Mouse (Mus musculus): ENCODE measurements around the gene Kcnk3. TPM values are rescaled to one million over a fixed set of nuclear protein-coding genes. Genes with fewer than 3 reads are reported as not detected.

Gene Kcnk3
- polyA plus RNA-seq, 1 experiment from 2014 or later: 13.0 TPM

DNA sequence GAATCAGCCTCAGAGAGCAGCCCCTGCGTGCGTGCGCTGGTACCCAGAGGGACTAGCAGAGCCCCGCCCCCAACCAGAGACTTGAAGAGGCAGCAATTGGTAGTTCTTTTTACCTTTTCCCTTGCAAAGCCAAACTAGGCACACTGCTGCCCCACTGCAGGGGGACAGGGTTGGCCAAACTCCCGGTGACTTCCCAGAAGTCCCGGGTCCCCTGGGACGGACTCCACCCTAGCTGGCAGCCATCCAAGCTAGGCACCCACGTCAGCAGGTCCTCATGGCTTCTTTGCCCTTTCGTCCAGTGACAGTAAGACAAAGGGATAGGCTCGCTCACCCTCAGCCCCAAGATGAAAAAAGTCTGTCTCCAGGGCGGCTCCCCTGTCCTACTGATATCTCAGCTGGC, 29.9 kb downstream of the Kcnk3 start:
- Histone ChIP-seq H3K9ac (replicated peaks; ENCODE audit: low read depth, low read length) (no peak overlapping the region), H3K36me3 (ENCODE audit: control insufficient read depth, insufficient read depth, low read length) (no peaks in the 10 kb centered on the region), H3K4me1 (ENCODE audit: control insufficient read depth, insufficient read depth, low read length) (peaks cover 47% of the 10 kb centered on the region), H3K4me2 (replicated peaks; ENCODE audit: low read depth, low read length) (no peak overlapping the region), H3K27me3 (ENCODE audit: control insufficient read depth, insufficient read depth, low read length) (peaks cover 5% of the 10 kb centered on the region), H3K27ac (ENCODE audit: low read length) (peak overlapping the region; percentile 21; the same call in 1 of the 2 replicates), H3K4me3 (ENCODE audit: low read depth, low read length) (no peak overlapping the region), H3K9me3 (ENCODE audit: control insufficient read depth, low read depth, low read length) (no peaks in the 10 kb centered on the region)
- WGBS: 42% methylated on average over 11 of the region's 11 CpGs
- ATAC-seq (ENCODE audit: insufficient number of reproducible peaks, insufficient read depth, low FRiP score, low read depth): no peak

DNA sequence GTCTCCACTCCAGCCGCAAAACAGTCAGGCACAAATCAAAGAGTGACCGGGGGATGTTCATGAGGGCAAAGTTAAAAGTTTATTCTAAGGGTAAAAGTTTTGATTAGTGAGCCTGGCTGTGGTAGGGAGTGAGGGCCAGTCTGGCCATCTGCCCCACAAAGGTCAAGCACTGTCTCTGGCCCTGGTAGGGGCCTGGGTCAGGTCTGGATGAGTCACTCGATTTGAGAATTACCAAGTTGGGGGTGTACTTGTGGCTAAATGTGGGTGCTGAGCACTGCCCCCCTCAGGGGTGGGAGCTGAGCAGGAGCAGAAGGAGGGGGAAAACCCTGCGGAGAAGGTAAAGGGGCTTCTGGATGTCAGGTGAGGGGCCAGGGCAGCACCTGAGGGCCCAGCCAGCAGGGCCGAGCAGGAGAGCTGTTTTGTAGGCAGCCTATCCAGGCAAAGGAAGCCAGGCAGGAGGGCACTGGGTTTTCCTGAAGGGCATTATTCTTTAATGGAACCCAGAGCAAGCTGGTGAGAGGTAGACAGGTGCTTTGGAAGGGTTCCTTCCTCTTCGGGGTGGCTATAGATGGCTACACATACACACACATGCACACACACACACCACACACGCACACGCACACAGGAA, 30.5 kb downstream of the Kcnk3 start:
- H3K4me2 ChIP-seq (replicated peaks; ENCODE audit: low read depth, low read length): no peak overlapping the region
- no peaks in the 10 kb centered on the region for H3K9me3 ChIP-seq (ENCODE audit: control insufficient read depth, low read depth, low read length)
- no peak for ATAC-seq (ENCODE audit: insufficient number of reproducible peaks, insufficient read depth, low FRiP score, low read depth)
- no peak overlapping the region for H3K9ac ChIP-seq (replicated peaks; ENCODE audit: low read depth, low read length)
- 62% methylated on average over 8 of the region's 8 CpGs for WGBS
- H3K27me3 ChIP-seq (ENCODE audit: control insufficient read depth, insufficient read depth, low read length): peaks cover 5% of the 10 kb centered on the region
- peak overlapping the region; percentile 15; the same call in 1 of the 2 replicates for H3K27ac ChIP-seq (ENCODE audit: low read length)
- H3K4me1 ChIP-seq (ENCODE audit: control insufficient read depth, insufficient read depth, low read length): peaks cover 46% of the 10 kb centered on the region
- no peaks in the 10 kb centered on the region for H3K36me3 ChIP-seq (ENCODE audit: control insufficient read depth, insufficient read depth, low read length)
- no peak overlapping the region for H3K4me3 ChIP-seq (ENCODE audit: low read depth, low read length)

DNA sequence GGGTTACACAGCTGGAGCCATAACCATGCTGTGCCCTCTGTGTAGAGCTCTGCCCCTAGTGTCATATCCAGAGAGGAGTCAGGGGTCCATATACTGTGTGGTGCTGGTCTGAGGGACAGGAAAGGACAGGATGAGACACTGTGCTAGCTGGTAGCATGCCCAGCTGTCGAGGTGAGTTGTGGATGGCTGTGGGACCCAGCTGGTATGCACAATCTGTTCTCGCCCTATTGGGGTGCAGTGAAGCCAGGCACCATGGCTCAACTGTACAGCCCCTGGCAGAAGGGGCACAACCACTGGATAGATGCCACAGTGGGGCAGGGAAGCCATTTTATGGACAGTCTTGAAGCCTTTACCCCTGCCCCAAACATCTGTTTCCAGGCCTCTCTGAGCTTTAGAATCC, 31.2 kb downstream of the Kcnk3 start:
- no peak for ATAC-seq (ENCODE audit: insufficient number of reproducible peaks, insufficient read depth, low FRiP score, low read depth)
- H3K9ac ChIP-seq (replicated peaks; ENCODE audit: low read depth, low read length): no peak overlapping the region
- peaks cover 38% of the 10 kb centered on the region for H3K4me1 ChIP-seq (ENCODE audit: control insufficient read depth, insufficient read depth, low read length)
- H3K27me3 ChIP-seq (ENCODE audit: control insufficient read depth, insufficient read depth, low read length): peaks cover 5% of the 10 kb centered on the region
- H3K36me3 ChIP-seq (ENCODE audit: control insufficient read depth, insufficient read depth, low read length): no peaks in the 10 kb centered on the region
- H3K4me2 ChIP-seq (replicated peaks; ENCODE audit: low read depth, low read length): no peak overlapping the region
- no peak overlapping the region for H3K4me3 ChIP-seq (ENCODE audit: low read depth, low read length)
- no peaks in the 10 kb centered on the region for H3K9me3 ChIP-seq (ENCODE audit: control insufficient read depth, low read depth, low read length)
- WGBS: 82% methylated on average over 2 of the region's 2 CpGs
- H3K27ac ChIP-seq (ENCODE audit: low read length): no peak overlapping the region

DNA sequence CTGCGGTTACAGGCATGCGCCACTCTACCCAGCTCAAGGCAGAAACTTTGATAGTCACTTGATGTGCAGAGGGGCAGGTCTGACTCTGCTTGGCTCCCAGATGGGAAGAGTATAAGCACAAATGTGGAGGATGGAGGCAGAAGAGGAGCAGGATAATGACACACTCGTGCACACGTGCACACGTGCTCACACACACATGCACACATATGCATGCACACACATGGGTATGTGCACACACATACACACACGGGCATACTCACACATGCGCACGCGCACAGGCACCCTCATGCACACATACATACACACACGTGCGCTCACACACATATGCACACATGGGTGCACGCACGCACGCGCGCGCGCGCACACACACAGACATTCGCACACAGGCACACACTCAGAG, 32.6 kb downstream of the Kcnk3 start:
- H3K9me3 ChIP-seq (ENCODE audit: control insufficient read depth, low read depth, low read length): no peaks in the 10 kb centered on the region
- no peaks in the 10 kb centered on the region for H3K36me3 ChIP-seq (ENCODE audit: control insufficient read depth, insufficient read depth, low read length)
- H3K27me3 ChIP-seq (ENCODE audit: control insufficient read depth, insufficient read depth, low read length): peaks cover 5% of the 10 kb centered on the region
- no peak overlapping the region for H3K9ac ChIP-seq (replicated peaks; ENCODE audit: low read depth, low read length)
- H3K4me1 ChIP-seq (ENCODE audit: control insufficient read depth, insufficient read depth, low read length): peaks cover 28% of the 10 kb centered on the region
- H3K4me2 ChIP-seq (replicated peaks; ENCODE audit: low read depth, low read length): no peak overlapping the region
- H3K4me3 ChIP-seq (ENCODE audit: low read depth, low read length): no peak overlapping the region
- H3K27ac ChIP-seq (ENCODE audit: low read length): no peak overlapping the region
- WGBS: 97% methylated on average over 20 of the region's 20 CpGs
- ATAC-seq (ENCODE audit: insufficient number of reproducible peaks, insufficient read depth, low FRiP score, low read depth): no peak

DNA sequence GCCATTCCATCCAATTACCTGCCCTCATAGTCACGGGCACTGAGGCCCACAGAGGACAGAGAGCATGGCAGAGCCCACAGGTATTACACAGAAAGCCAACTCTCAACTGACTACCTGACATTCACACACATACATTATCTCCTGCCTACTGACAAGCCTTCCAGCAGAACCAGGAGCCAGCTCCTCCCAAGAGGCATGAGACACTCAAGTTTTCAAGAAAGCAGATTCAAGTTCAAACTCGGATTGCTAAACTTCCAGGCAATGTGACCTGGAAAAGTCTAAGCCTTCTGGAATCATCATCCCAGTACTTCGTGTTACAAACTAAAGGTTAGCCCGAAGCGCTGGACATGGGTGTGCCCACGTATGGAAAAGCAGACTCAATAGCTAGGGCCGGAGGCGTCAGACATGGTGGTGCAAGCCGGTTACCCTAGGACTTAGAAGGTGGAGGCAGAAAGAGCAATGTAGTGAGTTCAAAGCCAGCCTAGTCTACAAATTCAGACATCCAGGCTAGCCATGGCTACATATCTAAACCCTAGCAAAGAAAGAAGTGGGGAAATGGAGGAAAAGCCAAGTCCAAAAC, 33.3 kb downstream of the Kcnk3 start:
- no peak overlapping the region for H3K27ac ChIP-seq (ENCODE audit: low read length)
- H3K4me3 ChIP-seq (ENCODE audit: low read depth, low read length): no peak overlapping the region
- ATAC-seq (ENCODE audit: insufficient number of reproducible peaks, insufficient read depth, low FRiP score, low read depth): no peak
- H3K4me1 ChIP-seq (ENCODE audit: control insufficient read depth, insufficient read depth, low read length): peaks cover 26% of the 10 kb centered on the region
- H3K9ac ChIP-seq (replicated peaks; ENCODE audit: low read depth, low read length): no peak overlapping the region
- WGBS: 90% methylated on average over 9 of the region's 9 CpGs
- H3K4me2 ChIP-seq (replicated peaks; ENCODE audit: low read depth, low read length): no peak overlapping the region; the same call in 1 of the 2 replicates
- peaks cover 5% of the 10 kb centered on the region for H3K27me3 ChIP-seq (ENCODE audit: control insufficient read depth, insufficient read depth, low read length)
- no peaks in the 10 kb centered on the region for H3K9me3 ChIP-seq (ENCODE audit: control insufficient read depth, low read depth, low read length)
- no peaks in the 10 kb centered on the region for H3K36me3 ChIP-seq (ENCODE audit: control insufficient read depth, insufficient read depth, low read length)

DNA sequence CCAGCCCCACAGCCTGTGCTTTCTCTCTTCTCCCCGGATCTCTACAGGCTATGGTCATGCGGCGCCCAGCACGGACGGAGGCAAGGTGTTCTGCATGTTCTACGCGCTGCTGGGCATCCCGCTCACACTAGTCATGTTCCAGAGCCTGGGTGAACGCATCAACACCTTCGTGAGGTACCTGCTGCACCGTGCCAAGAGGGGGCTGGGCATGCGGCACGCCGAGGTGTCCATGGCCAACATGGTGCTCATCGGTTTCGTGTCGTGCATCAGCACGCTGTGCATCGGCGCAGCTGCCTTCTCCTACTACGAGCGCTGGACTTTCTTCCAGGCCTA, 33.8 kb downstream of the Kcnk3 start:
- no peak for ATAC-seq (ENCODE audit: insufficient number of reproducible peaks, insufficient read depth, low FRiP score, low read depth)
- no peaks in the 10 kb centered on the region for H3K36me3 ChIP-seq (ENCODE audit: control insufficient read depth, insufficient read depth, low read length)
- H3K4me3 ChIP-seq (ENCODE audit: low read depth, low read length): peak overlapping the region; percentile 34; the same call in 1 of the 2 replicates
- peaks cover 22% of the 10 kb centered on the region for H3K4me1 ChIP-seq (ENCODE audit: control insufficient read depth, insufficient read depth, low read length)
- peak overlapping the region; percentile 57 for H3K4me2 ChIP-seq (replicated peaks; ENCODE audit: low read depth, low read length)
- no peak overlapping the region for H3K27ac ChIP-seq (ENCODE audit: low read length)
- 56% methylated on average over 22 of the region's 22 CpGs for WGBS
- 0 out of 2 replicates have a peak overlapping the region, but pooled peaks have one; percentile 7 for H3K9ac ChIP-seq (replicated peaks; ENCODE audit: low read depth, low read length)
- H3K9me3 ChIP-seq (ENCODE audit: control insufficient read depth, low read depth, low read length): no peaks in the 10 kb centered on the region
- peaks cover 5% of the 10 kb centered on the region for H3K27me3 ChIP-seq (ENCODE audit: control insufficient read depth, insufficient read depth, low read length)

DNA sequence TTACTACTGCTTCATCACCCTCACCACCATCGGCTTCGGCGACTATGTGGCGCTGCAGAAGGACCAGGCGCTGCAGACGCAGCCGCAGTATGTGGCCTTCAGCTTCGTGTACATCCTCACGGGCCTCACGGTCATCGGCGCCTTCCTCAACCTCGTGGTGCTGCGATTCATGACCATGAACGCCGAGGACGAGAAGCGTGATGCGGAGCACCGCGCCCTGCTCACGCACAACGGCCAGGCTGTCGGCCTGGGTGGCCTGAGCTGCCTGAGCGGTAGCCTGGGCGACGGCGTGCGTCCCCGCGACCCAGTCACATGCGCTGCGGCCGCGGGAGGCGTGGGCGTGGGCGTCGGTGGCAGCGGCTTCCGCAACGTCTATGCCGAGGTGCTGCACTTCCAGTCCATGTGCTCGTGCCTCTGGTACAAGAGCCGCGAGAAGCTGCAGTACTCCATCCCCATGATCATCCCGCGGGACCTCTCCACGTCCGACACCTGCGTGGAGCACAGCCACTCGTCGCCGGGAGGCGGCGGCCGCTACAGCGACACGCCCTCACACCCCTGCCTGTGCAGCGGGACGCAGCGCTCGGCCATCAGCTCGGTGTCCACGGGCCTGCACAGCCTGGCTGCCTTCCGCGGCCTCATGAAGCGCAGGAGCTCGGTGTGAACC, 34.3 kb downstream of the Kcnk3 start:
- Histone ChIP-seq H3K36me3 (ENCODE audit: control insufficient read depth, insufficient read depth, low read length) (no peaks in the 10 kb centered on the region), H3K4me1 (ENCODE audit: control insufficient read depth, insufficient read depth, low read length) (peaks cover 18% of the 10 kb centered on the region), H3K27ac (ENCODE audit: low read length) (no peak overlapping the region), H3K4me3 (ENCODE audit: low read depth, low read length) (peak overlapping the region; percentile 34), H3K4me2 (replicated peaks; ENCODE audit: low read depth, low read length) (peak overlapping the region; percentile 57), H3K9me3 (ENCODE audit: control insufficient read depth, low read depth, low read length) (no peaks in the 10 kb centered on the region), H3K9ac (replicated peaks; ENCODE audit: low read depth, low read length) (peak overlapping the region; percentile 7; the same call in 1 of the 2 replicates), H3K27me3 (ENCODE audit: control insufficient read depth, insufficient read depth, low read length) (peaks cover 5% of the 10 kb centered on the region)
- 0 out of 2 replicates have a peak, but pooled peaks have one; percentile 11 for ATAC-seq (ENCODE audit: insufficient number of reproducible peaks, insufficient read depth, low FRiP score, low read depth)
- 5% methylated on average over 69 of the region's 69 CpGs for WGBS

DNA sequence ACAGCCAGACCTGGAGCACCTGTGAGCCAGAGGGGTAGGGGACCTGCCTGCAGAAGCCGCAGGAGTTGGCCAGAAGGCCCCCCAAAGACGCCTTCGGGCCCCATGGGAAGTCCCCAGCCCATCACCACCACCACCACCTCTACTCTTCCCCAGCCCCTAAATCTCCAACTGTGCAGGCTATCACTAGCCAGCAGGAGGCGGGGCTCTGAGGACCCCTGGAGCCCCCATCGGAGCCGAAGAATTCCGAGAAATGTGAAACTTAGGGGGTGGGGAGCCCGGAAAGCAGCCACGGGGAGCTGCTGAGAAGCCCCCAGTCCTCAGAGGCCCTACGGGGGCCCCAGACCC, 34.8 kb downstream of the Kcnk3 start:
- Histone ChIP-seq H3K9ac (replicated peaks; ENCODE audit: low read depth, low read length) (peak overlapping the region; percentile 30; the same call in 1 of the 2 replicates), H3K36me3 (ENCODE audit: control insufficient read depth, insufficient read depth, low read length) (no peaks in the 10 kb centered on the region), H3K27ac (ENCODE audit: low read length) (no peak overlapping the region), H3K27me3 (ENCODE audit: control insufficient read depth, insufficient read depth, low read length) (peaks cover 5% of the 10 kb centered on the region), H3K4me1 (ENCODE audit: control insufficient read depth, insufficient read depth, low read length) (peaks cover 17% of the 10 kb centered on the region), H3K4me3 (ENCODE audit: low read depth, low read length) (peak overlapping the region; percentile 34), H3K9me3 (ENCODE audit: control insufficient read depth, low read depth, low read length) (no peaks in the 10 kb centered on the region), H3K4me2 (replicated peaks; ENCODE audit: low read depth, low read length) (peak overlapping the region; percentile 57)
- ATAC-seq (ENCODE audit: insufficient number of reproducible peaks, insufficient read depth, low FRiP score, low read depth): no peak
- WGBS: 4% methylated on average over 10 of the region's 10 CpGs
